Mouse (Mus musculus) midbrain, postnatal 0 days (tissue): Measurements from ENCODE around the gene Hddc2. TPM values are rescaled to one million over a fixed set of nuclear protein-coding genes. Genes with fewer than 3 reads are reported as not detected.
"Not testable (repeated sequence)": the region's sequence is repeated elsewhere in the genome, so short reads cannot be mapped to it uniquely, and the experiment has no call there.

Experiments
- ATAC-seq: fragments of 200-750 bp; cut with Nextera tagmentation; 2 replicates; pipeline ENCODE4 v1.8.0; 2017; ENCODE audit warnings: moderate number of reproducible peaks, mild to moderate bottlenecking, moderate TSS enrichment, moderate library complexity; ENCODE audit not compliant: low FRiP score
- DNase-seq: peaks from one replicate; pipeline ENCODE4 v3.0.0-alpha.2; 2015; ENCODE audit warnings: low spot score
- H3K27ac ChIP-seq: fragments of 300-500 bp; sonication (generic); 2 replicates; pipeline ENCODE4 v1.5.1; 2014; ENCODE audit warnings: low read depth, mild to moderate bottlenecking, low read length, mixed read lengths
- H3K27me3 ChIP-seq: fragments of 300-500 bp; sonication (generic); 2 replicates; pipeline ENCODE4 v1.6.1; 2014; ENCODE audit warnings: low read length, control low read depth, mixed read lengths; ENCODE audit not compliant: insufficient read depth
- H3K36me3 ChIP-seq: fragments of 300-500 bp; sonication (generic); 2 replicates; pipeline ENCODE4 v1.6.1; 2014; ENCODE audit warnings: low read length, control low read depth, mixed read lengths; ENCODE audit not compliant: insufficient read depth
- H3K4me1 ChIP-seq: fragments of 300-500 bp; sonication (generic); 2 replicates; pipeline ENCODE4 v1.6.1; 2014; ENCODE audit warnings: mild to moderate bottlenecking, control low read depth, antibody characterized with exemption, low read length, mixed read lengths; ENCODE audit not compliant: insufficient read depth
- H3K4me2 ChIP-seq: fragments of 300-500 bp; sonication (generic); 2 replicates; pipeline ENCODE4 v1.6.1; 2014; ENCODE audit warnings: low read depth, mild to moderate bottlenecking, low read length, mixed read lengths; ENCODE audit not compliant: poor library complexity, severe bottlenecking
- H3K4me3 ChIP-seq: fragments of 300-500 bp; sonication (generic); 2 replicates; pipeline ENCODE4 v1.5.1; 2014; ENCODE audit warnings: low read depth, mild to moderate bottlenecking, low read length, moderate library complexity
- H3K9ac ChIP-seq: fragments of 300-500 bp; sonication (generic); replicated peaks from 2 replicates; pipeline ENCODE4 v1.6.1; 2014; ENCODE audit warnings: mild to moderate bottlenecking, low read length, moderate library complexity, mixed read lengths; ENCODE audit not compliant: poor library complexity, severe bottlenecking
- H3K9me3 ChIP-seq: fragments of 300-500 bp; sonication (generic); 2 replicates; pipeline ENCODE4 v1.6.1; 2016; ENCODE audit warnings: low read length, control low read depth
- CTCF ChIP-seq: IDR thresholded peaks from 2 replicates; pipeline ENCODE4 v1.5.1; 2016; ENCODE audit warnings: antibody characterized with exemption, mild to moderate bottlenecking
- WGBS: fragments of 180-500 bp; shearing (Covaris S2); extraction: QIAGEN DNeasy Blood & Tissue Kit; methylation state at CpG from one replicate; pipeline ENCODE4 v1.1.7; 2014; 5-methylcytosine and 5-hydroxymethylcytosine counted together
- polyA plus RNA-seq: library from polyadenylated mRNA; unstranded; fragments of >200 nt; fragmentation: Nextera tagmentation; extraction: Ambion mirVana; gene quantifications from 2 replicates; pipeline ENCODE4 v1.2.1, GENCODE M21; 2015
- total RNA-seq: library from RNA; depleted of rRNA; stranded (reverse); fragments of >200 nt; gene quantifications from 2 replicates; pipeline ENCODE4 v1.2.3, GENCODE M21; 2014; rRNA removed

The Hddc2 gene
- total and polyA plus RNA-seq, 2 experiments from 2014 or later, result 31.2 to 73.7 TPM

GRCm38 (mm10) chr10:31359749-31360148 lies 46.6 kb downstream of the Hddc2 start:
- 86% methylated on average over 4 of the region's 4 CpGs for WGBS
- no peaks in the 10 kb centered on the region for H3K9me3 ChIP-seq
- no peak for TF ChIP-seq CTCF
- H3K36me3 ChIP-seq, result no peaks in the 10 kb centered on the region
- no peak overlapping the region for H3K9ac ChIP-seq
- no peak overlapping the region for H3K27ac ChIP-seq
- H3K4me3 ChIP-seq, result no peak overlapping the region
- ATAC-seq (no peak), DNase-seq (no peak)
- H3K27me3 ChIP-seq, result no peaks in the 10 kb centered on the region
- H3K4me2 ChIP-seq, result no peak overlapping the region
- no peaks in the 10 kb centered on the region for H3K4me1 ChIP-seq

- H3K36me3 ChIP-seq, H3K4me3 ChIP-seq, DNase-seq, ATAC-seq, H3K27me3 ChIP-seq, H3K4me1 ChIP-seq, H3K9ac ChIP-seq, H3K9me3 ChIP-seq, H3K4me2 ChIP-seq, H3K27ac ChIP-seq: not testable (repeated sequence)
- TF ChIP-seq CTCF, result peak; percentile 52
- 12% methylated on average over 4 of the region's 5 CpGs for WGBS
Measured at GRCm38 (mm10) chr10:31370200-31370599, 57.0 kb downstream of the Hddc2 start.

Other genes with a start within 250 kb of the Hddc2 start
- 30.1 and 30.2 TPM in 2 replicates for gene Tpd52l1, start 132.6 kb downstream of the Hddc2 start, total RNA-seq
- gene Tpd52l1, start 132.6 kb downstream of the Hddc2 start, polyA plus RNA-seq, result 82.7 and 87.9 TPM in 2 replicates